Mouse (Mus musculus): ENCODE data around the gene Rbpms2. TPM values are rescaled to one million over a fixed set of nuclear protein-coding genes. Genes with fewer than 3 reads are reported as not detected.

The Rbpms2 gene
- total and polyA plus RNA-seq, 2 experiments = 9.8 to 110 TPM

GRCm38 (mm10) chr9:65600951-65601350 lies 28.5 kb upstream of the Rbpms2 start:
- 63% methylated on average over 2 of the region's 2 CpGs for WGBS
- no peak for DNase-seq (ENCODE audit: extremely low read depth, low read depth, low spot score)
- no peak overlapping the region for H3K27ac ChIP-seq (replicated peaks; ENCODE audit: insufficient read depth, low read depth, low read length)
- H3K27me3 ChIP-seq (ENCODE audit: control insufficient read depth, insufficient read depth, low read length) = no peaks in the 10 kb centered on the region
- H3K4me1 ChIP-seq (ENCODE audit: control insufficient read depth, insufficient read depth, low read length) = no peaks in the 10 kb centered on the region; the same call in 1 of the 2 replicates
- H3K79me2 ChIP-seq (ENCODE audit: control insufficient read depth, insufficient read depth, low read length) = no peaks in the 10 kb centered on the region
- H3K9ac ChIP-seq (ENCODE audit: low read depth, low read length) = no peak overlapping the region
- TF ChIP-seq POLR2A (IDR thresholded peaks at IDR 0.05; ENCODE audit: extremely low read depth, insufficient read depth, low read length) (no peak), CTCF (IDR thresholded peaks at IDR 0.05; ENCODE audit: low read depth, low read length) (no peak)
- H3K4me3 ChIP-seq (ENCODE audit: insufficient read depth, low read depth, low read length) = no peak overlapping the region
- H3K36me3 ChIP-seq (ENCODE audit: control insufficient read depth, insufficient read depth, low read length) = no peaks in the 10 kb centered on the region

GRCm38 (mm10) chr9:65603401-65604102 lies 25.9 kb upstream of the Rbpms2 start:
- 76% methylated on average over 8 of the region's 8 CpGs for WGBS
- Histone ChIP-seq H3K4me3 (ENCODE audit: insufficient read depth, low read depth, low read length) (no peak overlapping the region), H3K36me3 (ENCODE audit: control insufficient read depth, insufficient read depth, low read length) (no peaks in the 10 kb centered on the region), H3K9ac (ENCODE audit: low read depth, low read length) (no peak overlapping the region), H3K27me3 (ENCODE audit: control insufficient read depth, insufficient read depth, low read length) (no peaks in the 10 kb centered on the region), H3K4me1 (ENCODE audit: control insufficient read depth, insufficient read depth, low read length) (no peaks in the 10 kb centered on the region; the same call in 1 of the 2 replicates), H3K79me2 (ENCODE audit: control insufficient read depth, insufficient read depth, low read length) (no peaks in the 10 kb centered on the region), H3K27ac (replicated peaks; ENCODE audit: insufficient read depth, low read depth, low read length) (no peak overlapping the region)
- DNase-seq (ENCODE audit: extremely low read depth, low read depth, low spot score) = no peak
- no peak for TF ChIP-seq POLR2A (IDR thresholded peaks at IDR 0.05; ENCODE audit: extremely low read depth, insufficient read depth, low read length)
- TF ChIP-seq CTCF (IDR thresholded peaks at IDR 0.05; ENCODE audit: low read depth, low read length) = peak; percentile 56

DNA sequence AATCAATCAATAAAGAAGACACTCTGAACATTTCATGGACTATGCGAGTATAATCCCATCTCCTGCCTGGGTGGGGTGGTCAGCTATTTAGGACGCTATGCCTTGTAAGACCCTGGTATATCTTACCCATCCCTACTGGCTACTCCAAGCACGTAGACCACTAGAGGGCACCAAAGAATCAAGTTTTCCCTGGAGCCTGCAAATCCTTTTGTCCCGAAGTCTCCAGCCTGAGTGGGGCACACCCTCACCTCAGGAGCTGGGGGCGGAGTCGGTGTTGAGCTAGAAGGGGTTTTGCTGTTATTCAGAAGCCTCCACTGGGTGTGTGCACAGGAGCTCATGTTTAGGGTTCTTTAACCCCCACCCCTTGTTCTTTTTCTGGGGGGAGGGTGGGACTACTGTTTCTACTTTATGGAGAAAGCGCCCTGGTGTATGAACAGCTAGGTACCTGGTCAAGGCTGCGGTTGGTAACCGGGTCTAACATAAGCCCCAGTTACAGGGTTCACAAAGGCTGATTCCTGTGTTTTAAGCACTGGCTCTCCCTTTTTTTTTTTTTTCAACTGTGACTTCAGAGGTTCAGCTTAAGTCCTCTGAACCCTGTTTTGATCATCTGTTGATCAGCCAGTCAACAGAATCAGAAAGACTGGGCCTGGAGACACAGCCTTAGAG lies 23.8 kb upstream of the Rbpms2 start:
- peak; percentile 76 for DNase-seq (ENCODE audit: extremely low read depth, low read depth, low spot score)
- no peak overlapping the region for H3K9ac ChIP-seq (ENCODE audit: low read depth, low read length)
- no peaks in the 10 kb centered on the region for H3K27me3 ChIP-seq (ENCODE audit: control insufficient read depth, insufficient read depth, low read length)
- H3K4me1 ChIP-seq (ENCODE audit: control insufficient read depth, insufficient read depth, low read length) = no peaks in the 10 kb centered on the region; the same call in 1 of the 2 replicates
- peak; percentile 52 for TF ChIP-seq CTCF (IDR thresholded peaks at IDR 0.05; ENCODE audit: low read depth, low read length)
- TF ChIP-seq POLR2A (IDR thresholded peaks at IDR 0.05; ENCODE audit: extremely low read depth, insufficient read depth, low read length) = no peak
- no peaks in the 10 kb centered on the region for H3K79me2 ChIP-seq (ENCODE audit: control insufficient read depth, insufficient read depth, low read length)
- 9% methylated on average over 9 of the region's 9 CpGs for WGBS
- no peaks in the 10 kb centered on the region for H3K36me3 ChIP-seq (ENCODE audit: control insufficient read depth, insufficient read depth, low read length)
- H3K4me3 ChIP-seq (ENCODE audit: insufficient read depth, low read depth, low read length) = no peak overlapping the region
- no peak overlapping the region for H3K27ac ChIP-seq (replicated peaks; ENCODE audit: insufficient read depth, low read depth, low read length)

GRCm38 (mm10) chr9:65606321-65607109 lies 22.9 kb upstream of the Rbpms2 start:
- H3K4me1 ChIP-seq (ENCODE audit: control insufficient read depth, insufficient read depth, low read length) = peaks cover 1% of the 10 kb centered on the region
- no peak for TF ChIP-seq POLR2A (IDR thresholded peaks at IDR 0.05; ENCODE audit: extremely low read depth, insufficient read depth, low read length)
- TF ChIP-seq CTCF (IDR thresholded peaks at IDR 0.05; ENCODE audit: low read depth, low read length) = no peak
- H3K9ac ChIP-seq (ENCODE audit: low read depth, low read length) = no peak overlapping the region
- H3K27me3 ChIP-seq (ENCODE audit: control insufficient read depth, insufficient read depth, low read length) = no peaks in the 10 kb centered on the region
- DNase-seq (ENCODE audit: extremely low read depth, low read depth, low spot score) = no peak
- H3K27ac ChIP-seq (replicated peaks; ENCODE audit: insufficient read depth, low read depth, low read length) = no peak overlapping the region
- no peaks in the 10 kb centered on the region for H3K36me3 ChIP-seq (ENCODE audit: control insufficient read depth, insufficient read depth, low read length)
- no peak overlapping the region for H3K4me3 ChIP-seq (ENCODE audit: insufficient read depth, low read depth, low read length)
- no peaks in the 10 kb centered on the region for H3K79me2 ChIP-seq (ENCODE audit: control insufficient read depth, insufficient read depth, low read length)
- 72% methylated on average over 9 of the region's 9 CpGs for WGBS

- Histone ChIP-seq H3K4me3 (ENCODE audit: insufficient read depth, low read depth, low read length) (no peak overlapping the region), H3K36me3 (ENCODE audit: control insufficient read depth, insufficient read depth, low read length) (no peaks in the 10 kb centered on the region), H3K79me2 (ENCODE audit: control insufficient read depth, insufficient read depth, low read length) (no peaks in the 10 kb centered on the region), H3K9ac (ENCODE audit: low read depth, low read length) (no peak overlapping the region), H3K27me3 (ENCODE audit: control insufficient read depth, insufficient read depth, low read length) (no peaks in the 10 kb centered on the region), H3K27ac (replicated peaks; ENCODE audit: insufficient read depth, low read depth, low read length) (no peak overlapping the region), H3K4me1 (ENCODE audit: control insufficient read depth, insufficient read depth, low read length) (peaks cover 4% of the 10 kb centered on the region)
- TF ChIP-seq POLR2A (IDR thresholded peaks at IDR 0.05; ENCODE audit: extremely low read depth, insufficient read depth, low read length) = no peak
- TF ChIP-seq CTCF (IDR thresholded peaks at IDR 0.05; ENCODE audit: low read depth, low read length) = no peak
- 61% methylated on average over 2 of the region's 2 CpGs for WGBS
- no peak for DNase-seq (ENCODE audit: extremely low read depth, low read depth, low spot score)
Measured at GRCm38 (mm10) chr9:65607120-65607519, 22.3 kb upstream of the Rbpms2 start.

Measured in liver, adult 2 months (tissue).